ENCODE assay signal across 8 mouse cellular contexts in genomic region chr16:31274674-31275460, GRCm38 (mm10). TPM values are rescaled to one million over a fixed set of nuclear protein-coding genes. Genes with fewer than 3 reads are reported as not detected.
DNase-seq lines count a peak whose midpoint lies in the region; ATAC-seq lines count a peak whose summit lies in the region.

Gene Ppp1r2 (minus strand): TSS chr16:31275277.

- H3K4me3 ChIP-seq in erythroblast, embryonic 14.5 days (replicated peaks), result peak within 1 kb of the TSS; percentile 86
- H3K4me3 ChIP-seq in heart, embryonic 12.5 days, result peak within 1 kb of the TSS; percentile 89
- H3K4me3 ChIP-seq in kidney, embryonic 16.5 days (ENCODE audit: low read length), result peak within 1 kb of the TSS; percentile 95
- peak within 1 kb of the TSS; percentile 88 for H3K4me3 ChIP-seq in liver, embryonic 12.5 days

- peak within 1 kb of the TSS; percentile 66 for H3K4me2 ChIP-seq in heart, embryonic 12.5 days
- H3K4me2 ChIP-seq in kidney, embryonic 16.5 days (replicated peaks; ENCODE audit: low read depth, low read length), result peak within 1 kb of the TSS; percentile 66
- peak within 1 kb of the TSS; percentile 75 for H3K4me2 ChIP-seq in liver, embryonic 12.5 days

- H3K27me3 ChIP-seq in erythroblast, embryonic 14.5 days (ENCODE audit: control insufficient read depth), result peaks cover 17% of the 10 kb centered on the region
- no peaks in the 10 kb centered on the region for H3K27me3 ChIP-seq in heart, embryonic 12.5 days (replicated peaks)
- H3K27me3 ChIP-seq in kidney, embryonic 16.5 days (ENCODE audit: insufficient read depth, low read length), result no peaks in the 10 kb centered on the region
- H3K27me3 ChIP-seq in liver, embryonic 12.5 days (replicated peaks), result no peaks in the 10 kb centered on the region; the same call in 1 of the 2 replicates
- H3K27me3 ChIP-seq in splenic B cell, adult 2 months (ENCODE audit: control insufficient read depth, insufficient read depth, low read length, poor library complexity, severe bottlenecking), result no peaks in the 10 kb centered on the region

- H3K9me3 ChIP-seq in erythroblast, embryonic 14.5 days (ENCODE audit: control insufficient read depth, low read length), result no peaks in the 10 kb centered on the region
- no peaks in the 10 kb centered on the region for H3K9me3 ChIP-seq in heart, embryonic 12.5 days (replicated peaks)
- H3K9me3 ChIP-seq in kidney, embryonic 16.5 days (ENCODE audit: low read length), result no peaks in the 10 kb centered on the region
- H3K9me3 ChIP-seq in liver, embryonic 12.5 days (replicated peaks), result no peaks in the 10 kb centered on the region

- H3K9ac ChIP-seq in heart, embryonic 12.5 days, result peak within 1 kb of the TSS; percentile 98
- peak within 1 kb of the TSS; percentile 99 for H3K9ac ChIP-seq in kidney, embryonic 16.5 days (replicated peaks; ENCODE audit: low read length)
- peak within 1 kb of the TSS; percentile 94 for H3K9ac ChIP-seq in liver, embryonic 12.5 days

- DNase-seq in brain, embryonic 18.5 days (ENCODE audit: low read depth, low spot score), result peak; percentile 79
- peak; percentile 92 for DNase-seq in naive thymus-derived CD4-positive, alpha-beta T cell, adult 2 months (ENCODE audit: low read depth)
- DNase-seq in splenic B cell, adult 2 months (ENCODE audit: low read depth, low spot score), result peak; percentile 95

- H3K4me1 ChIP-seq in erythroblast, embryonic 14.5 days (ENCODE audit: control insufficient read depth), result peaks cover 43% of the 10 kb centered on the region
- peaks cover 41% of the 10 kb centered on the region for H3K4me1 ChIP-seq in heart, embryonic 12.5 days (replicated peaks)
- peaks cover 24% of the 10 kb centered on the region for H3K4me1 ChIP-seq in kidney, embryonic 16.5 days (ENCODE audit: insufficient read depth, low read length)
- H3K4me1 ChIP-seq in liver, embryonic 12.5 days, result peaks cover 51% of the 10 kb centered on the region

- ATAC-seq in CD4-positive, CD25-positive, alpha-beta regulatory T cell, adult 4 months, result peak; percentile 96
- ATAC-seq in heart, embryonic 12.5 days (ENCODE audit: insufficient number of reproducible peaks, low FRiP score), result peak; percentile 95
- ATAC-seq in kidney, embryonic 16.5 days (ENCODE audit: low FRiP score, low TSS enrichment), result peak; percentile 98
- peak; percentile 95 for ATAC-seq in liver, embryonic 12.5 days

- H3K27ac ChIP-seq in heart, embryonic 12.5 days (ENCODE audit: poor library complexity, severe bottlenecking), result peak within 1 kb of the TSS; percentile 92
- peak within 1 kb of the TSS; percentile 89 for H3K27ac ChIP-seq in kidney, embryonic 16.5 days (ENCODE audit: low read length)
- peak within 1 kb of the TSS; percentile 89 for H3K27ac ChIP-seq in liver, embryonic 12.5 days

- H3K36me3 ChIP-seq in erythroblast, embryonic 14.5 days (ENCODE audit: control insufficient read depth), result peaks cover 19% of the 10 kb centered on the region
- 0 out of 2 replicates have a peak, but pooled peaks cover 5% of the 10 kb centered on the region for H3K36me3 ChIP-seq in heart, embryonic 12.5 days
- peaks cover 4% of the 10 kb centered on the region; the same call in 1 of the 2 replicates for H3K36me3 ChIP-seq in kidney, embryonic 16.5 days (ENCODE audit: insufficient read depth, low read length)
- H3K36me3 ChIP-seq in liver, embryonic 12.5 days, result peaks cover 5% of the 10 kb centered on the region; the same call in 1 of the 2 replicates
- H3K36me3 ChIP-seq in splenic B cell, adult 2 months (ENCODE audit: control insufficient read depth, insufficient read depth, low read length, poor library complexity, severe bottlenecking), result no peaks in the 10 kb centered on the region; the same call in 1 of the 2 replicates

- under 1% methylated on average over 63 of the region's 83 CpGs for WGBS in heart, embryonic 12.5 days
- WGBS in kidney, embryonic 16.5 days, result 0% methylated on average over 72 of the region's 83 CpGs
- WGBS in liver, embryonic 12.5 days (ENCODE audit: insufficient replicate concordance), result under 1% methylated on average over 82 of the region's 83 CpGs

RNA-seq across cellular contexts. Expression of gene Ppp1r2, which starts in this region (rescaled TPM):
- 10 to 100 TPM; 10.9 to 16.2 TPM for polyA plus RNA-seq in CD4-positive, CD25-positive, alpha-beta regulatory T cell, adult 4 months (2017; shearing (Covaris generic))
- polyA plus RNA-seq in erythroblast, embryonic 14.5 days (2012), result 8.2 and 9.7 TPM in 2 replicates
- 97.2 and 103 TPM in 2 replicates for polyA plus RNA-seq in heart, embryonic 12.5 days (2016; fragmentation: Nextera tagmentation; extraction: Ambion mirVana)
- 90.5 and 93.2 TPM in 2 replicates for polyA plus RNA-seq in kidney, embryonic 16.5 days (2015; fragmentation: Nextera tagmentation; extraction: Ambion mirVana)
- polyA plus RNA-seq in liver, embryonic 12.5 days (2016; fragmentation: Nextera tagmentation; extraction: Ambion mirVana), result 48.4 and 49.9 TPM in 2 replicates

Comparison
In these comparisons a context has a peak if more than half of its experiments do, and no peak if none do; other contexts are left out.
1. Peak in every context shown above with its lines: DNase-seq, ATAC-seq, H3K4me3 ChIP-seq and H3K27ac ChIP-seq.